Mouse (Mus musculus) bone marrow macrophage, adult 2 months (primary cell): ENCODE results near the gene Tmem163.

ENCODE experiments used
- CTCF ChIP-seq: IDR thresholded peaks from 2 replicates; pipeline ENCODE4 v1.5.1; 2012; ENCODE audit warnings: low read depth, mild to moderate bottlenecking, low read length, moderate library complexity
- POLR2A ChIP-seq: IDR thresholded peaks from 2 replicates; pipeline ENCODE4 v1.6.1; 2012; ENCODE audit warnings: mild to moderate bottlenecking, low read depth, low read length, borderline replicate concordance

DNA sequence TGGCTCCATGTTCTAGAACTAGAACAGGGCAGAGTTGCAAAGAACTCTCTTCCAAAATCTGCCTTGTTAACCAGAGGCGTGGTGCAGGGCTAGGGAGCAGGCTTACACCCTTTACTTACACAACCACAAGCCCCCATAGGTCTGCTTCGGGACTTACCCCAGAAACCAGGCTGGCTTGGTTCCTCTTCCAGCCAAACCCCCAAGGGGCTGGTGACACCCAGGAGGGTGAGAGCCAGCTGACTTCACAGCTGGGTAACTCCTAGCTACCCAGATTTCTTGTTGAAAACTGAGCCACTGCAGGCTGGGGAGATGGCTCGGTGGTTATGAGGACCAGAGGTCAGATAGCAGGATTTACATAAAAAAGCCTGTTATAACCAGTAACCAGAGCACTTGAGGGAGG, 164.9 kb downstream of the Tmem163 start:
- no peak for TF ChIP-seq POLR2A
- TF ChIP-seq CTCF: no peak
